In genomic region chr16:33940095-33940494, GRCm38 (mm10) we compare ENCODE assay signal across 18 mouse cellular contexts. TPM values are rescaled to one million over a fixed set of nuclear protein-coding genes. Genes with fewer than 3 reads are reported as not detected.
A peak's percentile ranks its signal among the peaks of the same experiment; 100 is the strongest.
DNase-seq lines count a peak whose midpoint lies in the region; ATAC-seq lines count a peak whose summit lies in the region.
"Had no signal": no experiment of that assay in that cellular context is flagged by ENCODE, and none has a peak within 500 bp of the region (broad histone marks: within the 10 kb centered on the region; RNA-seq: fewer than 3 reads in every experiment).

No protein-coding gene starts in this region.

- no peaks in the 10 kb centered on the region; the same call in 1 of the 2 replicates for H3K27me3 ChIP-seq in kidney, embryonic 16.5 days (ENCODE audit: insufficient read depth, low read length)
- no peaks in the 10 kb centered on the region for H3K27me3 ChIP-seq in limb, embryonic 10.5 days (ENCODE audit: low read depth, poor library complexity, severe bottlenecking)
- H3K27me3 ChIP-seq in liver, embryonic 11.5 days (replicated peaks; ENCODE audit: control insufficient read depth, insufficient read depth, low read length): no peaks in the 10 kb centered on the region
- H3K27me3 ChIP-seq in neural tube, embryonic 15.5 days (replicated peaks): no peaks in the 10 kb centered on the region
- H3K27me3 ChIP-seq: limb, embryonic 13.5 days had no signal

- DNase-seq in heart, adult 11 months: peak; percentile 92
- no peak for DNase-seq in heart, adult 9 months (ENCODE audit: low spot score in 2 of 2)
- no peak for DNase-seq in kidney, postnatal 10 days
- peak; percentile 58 to 74 for DNase-seq in cerebellum, postnatal 14 days
- no peak for DNase-seq in limb, embryonic 10.5 days (ENCODE audit: low spot score)
- DNase-seq in liver, embryonic 11.5 days (ENCODE audit: low spot score): no peak
- DNase-seq: adrenal gland, adult 2 months; B cell, adult 2 months; gastrocnemius, postnatal 14 days; layer of hippocampus, postnatal 36 days; liver, postnatal 0 days; midbrain, embryonic 14.5 days had no signal

- 0 out of 2 replicates have a peak overlapping the region, but pooled peaks have one; percentile 33 for H3K27ac ChIP-seq in kidney, embryonic 16.5 days (ENCODE audit: low read length)
- peak overlapping the region; percentile 71 for H3K27ac ChIP-seq in limb, embryonic 10.5 days
- H3K27ac ChIP-seq in liver, embryonic 11.5 days (ENCODE audit: low read depth, low read length): no peak overlapping the region
- H3K27ac ChIP-seq in neural tube, embryonic 15.5 days (replicated peaks): no peak overlapping the region
- H3K27ac ChIP-seq: limb, embryonic 13.5 days; macrophage had no signal

- whole genome bisulfite sequencing in kidney, embryonic 16.5 days: 62% methylated on average over 5 of the region's 5 CpGs
- 87% methylated on average over 5 of the region's 5 CpGs for WGBS in limb, embryonic 10.5 days
- WGBS in liver, embryonic 11.5 days: 85% methylated on average over 5 of the region's 5 CpGs
- WGBS in neural tube, embryonic 15.5 days: 88% methylated on average over 5 of the region's 5 CpGs

- no peaks in the 10 kb centered on the region for H3K36me3 ChIP-seq in kidney, embryonic 16.5 days (ENCODE audit: insufficient read depth, low read length)
- peaks cover 37% of the 10 kb centered on the region for H3K36me3 ChIP-seq in limb, embryonic 10.5 days
- H3K36me3 ChIP-seq in liver, embryonic 11.5 days (ENCODE audit: control insufficient read depth, insufficient read depth, low read length): no peaks in the 10 kb centered on the region
- H3K36me3 ChIP-seq in neural tube, embryonic 15.5 days: no peaks in the 10 kb centered on the region

- H3K4me2 ChIP-seq in kidney, embryonic 16.5 days (replicated peaks; ENCODE audit: low read depth, low read length): no peak overlapping the region
- no peak overlapping the region for H3K4me2 ChIP-seq in liver, embryonic 11.5 days
- H3K4me2 ChIP-seq in neural tube, embryonic 15.5 days: no peak overlapping the region
- H3K4me2 ChIP-seq: limb, embryonic 13.5 days had no signal

- H3K9me3 ChIP-seq in kidney, embryonic 16.5 days (ENCODE audit: low read length): no peaks in the 10 kb centered on the region
- no peaks in the 10 kb centered on the region for H3K9me3 ChIP-seq in limb, embryonic 10.5 days (replicated peaks)
- H3K9me3 ChIP-seq in liver, embryonic 11.5 days (ENCODE audit: control insufficient read depth, low read length): no peaks in the 10 kb centered on the region
- H3K9me3 ChIP-seq in neural tube, embryonic 15.5 days (replicated peaks): no peaks in the 10 kb centered on the region
- H3K9me3 ChIP-seq: limb, embryonic 13.5 days had no signal

- no peak overlapping the region for H3K9ac ChIP-seq in kidney, embryonic 16.5 days (replicated peaks; ENCODE audit: low read length)
- no peak overlapping the region for H3K9ac ChIP-seq in liver, embryonic 11.5 days (ENCODE audit: low read depth, low read length)
- H3K9ac ChIP-seq in neural tube, embryonic 15.5 days (replicated peaks): no peak overlapping the region
- H3K9ac ChIP-seq: limb, embryonic 13.5 days; liver, postnatal 0 days had no signal

- H3K4me1 ChIP-seq in kidney, embryonic 16.5 days (ENCODE audit: insufficient read depth, low read length): peaks cover 54% of the 10 kb centered on the region
- peaks cover 76% of the 10 kb centered on the region for H3K4me1 ChIP-seq in limb, embryonic 10.5 days
- peaks cover 17% of the 10 kb centered on the region for H3K4me1 ChIP-seq in liver, embryonic 11.5 days (replicated peaks; ENCODE audit: control insufficient read depth, insufficient read depth, low read length)
- peaks cover 44% of the 10 kb centered on the region for H3K4me1 ChIP-seq in neural tube, embryonic 15.5 days

- no peak overlapping the region for H3K4me3 ChIP-seq in kidney, embryonic 16.5 days (ENCODE audit: low read length)
- no peak overlapping the region for H3K4me3 ChIP-seq in limb, embryonic 10.5 days
- H3K4me3 ChIP-seq in liver, embryonic 11.5 days (ENCODE audit: low read depth, low read length): no peak overlapping the region
- H3K4me3 ChIP-seq in neural tube, embryonic 15.5 days (replicated peaks): no peak overlapping the region
- H3K4me3 ChIP-seq: erythroblast, embryonic 14.5 days; limb, embryonic 13.5 days had no signal

- no peak for ATAC-seq in kidney, embryonic 16.5 days (ENCODE audit: low FRiP score, low TSS enrichment)
- ATAC-seq in liver, embryonic 11.5 days (replicated peaks; ENCODE audit: low FRiP score): no peak
- no peak for ATAC-seq in neural tube, embryonic 15.5 days (ENCODE audit: low FRiP score)
- ATAC-seq: forebrain, embryonic 16.5 days; liver, postnatal 0 days had no signal

RNA-seq across cellular contexts. Expression of gene Umps, which starts 26.7 kb away (rescaled TPM):
- polyA plus RNA-seq in kidney, embryonic 16.5 days (2015; fragmentation: Nextera tagmentation; extraction: Ambion mirVana): 66.3 and 66.6 TPM in 2 replicates
- 107 and 119 TPM in 2 replicates for polyA plus RNA-seq in limb, embryonic 10.5 days (2016; fragmentation: Nextera tagmentation; extraction: Ambion mirVana)
- polyA plus RNA-seq in liver, embryonic 11.5 days (2014; fragmentation: Nextera tagmentation; extraction: Ambion mirVana): 104 and 110 TPM in 2 replicates
- 22.8 and 32.5 TPM in 2 replicates for polyA plus RNA-seq in neural tube, embryonic 15.5 days (2015; fragmentation: Nextera tagmentation; extraction: Ambion mirVana)

Comparison
In these comparisons a context has a peak if more than half of its experiments do, and no peak if none do; other contexts are left out.
1. DNase-seq: peak in heart, adult 11 months (single experiment) and cerebellum, postnatal 14 days (2 of 2); none in heart, adult 9 months (0 of 2), kidney, postnatal 10 days (single experiment), limb, embryonic 10.5 days (single experiment) and liver, embryonic 11.5 days (single experiment).
2. H3K27ac ChIP-seq: peak in kidney, embryonic 16.5 days (single experiment) and limb, embryonic 10.5 days (single experiment); none in liver, embryonic 11.5 days (single experiment) and neural tube, embryonic 15.5 days (single experiment).